Mouse (Mus musculus) heart, embryonic 16.5 days (tissue): ENCODE measurements around the gene Klhl18. TPM values are rescaled to one million over a fixed set of nuclear protein-coding genes. Genes with fewer than 3 reads are reported as not detected.
"Not testable (repeated sequence)": the region's sequence is repeated elsewhere in the genome, so short reads cannot be mapped to it uniquely, and the experiment has no call there.

Experiments
- ATAC-seq: fragments of 200-750 bp; cut with Nextera tagmentation; replicated peaks from 2 replicates; pipeline ENCODE4 v1.8.0; 2017; ENCODE audit warnings: moderate number of reproducible peaks; ENCODE audit not compliant: insufficient read depth, low FRiP score; ENCODE audit errors: extremely low read depth
- H3K27ac ChIP-seq: fragments of 300-500 bp; sonication (generic); 2 replicates; pipeline ENCODE4 v1.5.1; 2014; ENCODE audit warnings: mild to moderate bottlenecking, low read length, control low read depth, moderate library complexity
- H3K27me3 ChIP-seq: fragments of 300-500 bp; sonication (generic); 2 replicates; pipeline ENCODE4 v1.6.1; 2014; ENCODE audit warnings: low read length, mixed read lengths; ENCODE audit not compliant: control insufficient read depth, insufficient read depth
- H3K36me3 ChIP-seq: fragments of 300-500 bp; sonication (generic); 2 replicates; pipeline ENCODE4 v1.6.1; 2014; ENCODE audit not compliant: control insufficient read depth, insufficient read depth
- H3K4me1 ChIP-seq: fragments of 300-500 bp; sonication (generic); 2 replicates; pipeline ENCODE4 v1.6.1; 2014; ENCODE audit warnings: low read length, mixed read lengths; ENCODE audit not compliant: control insufficient read depth, insufficient read depth
- H3K4me2 ChIP-seq: fragments of 300-500 bp; sonication (generic); 2 replicates; pipeline ENCODE4 v1.6.1; 2014; ENCODE audit warnings: low read depth, mild to moderate bottlenecking, control low read depth, low read length
- H3K4me3 ChIP-seq: fragments of 300-500 bp; sonication (generic); 2 replicates; pipeline ENCODE4 v1.5.1; 2014; ENCODE audit warnings: mild to moderate bottlenecking, control low read depth, low read length
- H3K9ac ChIP-seq: fragments of 300-500 bp; sonication (generic); 2 replicates; pipeline ENCODE4 v1.6.1; 2014; ENCODE audit warnings: low read length, control low read depth
- H3K9me3 ChIP-seq: fragments of 300-500 bp; sonication (generic); replicated peaks from 2 replicates; pipeline ENCODE4 v1.6.1; 2016; ENCODE audit warnings: low read length; ENCODE audit not compliant: control insufficient read depth
- WGBS: fragments of 180-500 bp; shearing (Covaris S2); extraction: QIAGEN DNeasy Blood & Tissue Kit; methylation state at CpG from one replicate; pipeline ENCODE4 v1.1.7; 2014; 5-methylcytosine and 5-hydroxymethylcytosine counted together
- polyA plus RNA-seq: library from polyadenylated mRNA; unstranded; fragments of >200 nt; fragmentation: Nextera tagmentation; extraction: Ambion mirVana; gene quantifications from 2 replicates; pipeline ENCODE4 v1.2.1, GENCODE M21; 2015

Gene Klhl18
- polyA plus RNA-seq, 1 experiment from 2014 or later = 10.2 TPM

DNA sequence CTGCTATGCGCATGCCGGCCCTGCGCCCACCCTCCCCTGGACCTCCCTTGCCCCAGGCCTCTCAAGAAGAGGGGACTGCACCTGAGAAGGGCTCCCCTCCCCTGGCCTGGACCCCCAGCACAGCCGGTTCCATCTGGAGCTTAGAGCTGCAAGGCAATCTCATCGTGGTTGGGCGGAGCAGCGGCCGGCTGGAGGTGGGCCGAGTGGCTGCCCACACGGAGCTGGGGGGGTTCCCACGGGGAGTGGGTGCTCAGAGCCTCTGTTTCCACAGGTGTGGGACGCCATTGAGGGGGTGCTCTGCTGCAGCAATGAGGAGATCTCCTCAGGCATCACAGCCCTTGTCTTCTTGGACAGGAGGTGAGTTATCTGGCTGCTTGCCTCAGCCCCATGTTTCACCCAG is 95.2 kb downstream of the Klhl18 start:
- Histone ChIP-seq H3K4me1 (no peaks in the 10 kb centered on the region), H3K9me3 (no peaks in the 10 kb centered on the region), H3K9ac (no peak overlapping the region), H3K27me3 (no peaks in the 10 kb centered on the region), H3K36me3 (peaks cover 41% of the 10 kb centered on the region), H3K27ac (no peak overlapping the region), H3K4me3 (no peak overlapping the region), H3K4me2 (no peak overlapping the region)
- ATAC-seq = no peak
- 74% methylated on average over 12 of the region's 12 CpGs for WGBS

DNA sequence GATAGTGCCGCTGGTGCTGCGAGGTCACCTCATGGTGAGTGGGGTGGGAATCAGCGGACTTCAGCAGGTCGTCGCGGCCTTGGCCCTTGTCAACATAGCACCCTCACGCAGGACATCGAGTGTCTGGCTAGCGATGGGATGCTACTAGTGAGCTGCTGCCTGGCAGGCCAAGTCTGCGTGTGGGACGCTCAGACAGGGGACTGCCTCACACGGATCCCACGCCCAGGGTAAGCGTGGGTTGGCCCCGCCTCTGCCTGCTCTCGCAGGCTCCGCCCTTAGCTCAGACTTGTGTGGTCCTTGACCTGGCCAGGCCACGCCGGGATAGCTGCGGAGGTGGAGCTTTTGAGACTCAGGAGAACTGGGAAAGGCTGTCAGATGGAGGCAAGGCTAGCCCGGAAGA is 95.8 kb downstream of the Klhl18 start:
- H3K4me1 ChIP-seq = no peaks in the 10 kb centered on the region
- peaks cover 35% of the 10 kb centered on the region for H3K36me3 ChIP-seq
- H3K9me3 ChIP-seq = no peaks in the 10 kb centered on the region
- 27% methylated on average over 21 of the region's 21 CpGs for WGBS
- peak overlapping the region; percentile 19 for H3K4me3 ChIP-seq
- H3K9ac ChIP-seq = no peak overlapping the region
- no peak overlapping the region for H3K27ac ChIP-seq
- H3K27me3 ChIP-seq = no peaks in the 10 kb centered on the region
- no peak for ATAC-seq
- H3K4me2 ChIP-seq = peak overlapping the region; percentile 60

DNA sequence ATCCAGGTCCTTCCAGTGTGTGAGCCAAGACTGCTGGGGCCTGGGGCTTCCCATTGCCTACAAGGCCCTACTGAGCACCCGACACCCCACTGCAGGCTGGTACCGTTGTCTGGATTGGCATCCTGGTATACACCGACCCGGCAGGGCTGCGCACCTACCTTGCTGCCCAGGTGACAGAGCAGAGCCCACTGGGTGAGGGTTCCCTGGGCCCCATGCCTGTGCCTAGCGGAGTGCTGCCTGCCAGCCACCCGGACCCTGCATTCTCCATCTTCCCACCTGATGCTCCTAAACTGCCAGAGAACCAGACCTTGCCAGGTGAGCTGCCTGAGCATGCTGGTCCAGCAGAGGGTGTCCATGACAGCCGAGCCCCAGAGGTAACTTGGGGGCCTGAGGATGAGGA is 97.1 kb downstream of the Klhl18 start:
- no peak overlapping the region for H3K9ac ChIP-seq
- no peaks in the 10 kb centered on the region for H3K9me3 ChIP-seq
- no peak overlapping the region for H3K27ac ChIP-seq
- H3K27me3 ChIP-seq = no peaks in the 10 kb centered on the region
- ATAC-seq = no peak
- no peak overlapping the region for H3K4me3 ChIP-seq
- H3K4me1 ChIP-seq = no peaks in the 10 kb centered on the region
- WGBS = 91% methylated on average over 8 of the region's 8 CpGs
- no peak overlapping the region for H3K4me2 ChIP-seq
- H3K36me3 ChIP-seq = peaks cover 23% of the 10 kb centered on the region

DNA sequence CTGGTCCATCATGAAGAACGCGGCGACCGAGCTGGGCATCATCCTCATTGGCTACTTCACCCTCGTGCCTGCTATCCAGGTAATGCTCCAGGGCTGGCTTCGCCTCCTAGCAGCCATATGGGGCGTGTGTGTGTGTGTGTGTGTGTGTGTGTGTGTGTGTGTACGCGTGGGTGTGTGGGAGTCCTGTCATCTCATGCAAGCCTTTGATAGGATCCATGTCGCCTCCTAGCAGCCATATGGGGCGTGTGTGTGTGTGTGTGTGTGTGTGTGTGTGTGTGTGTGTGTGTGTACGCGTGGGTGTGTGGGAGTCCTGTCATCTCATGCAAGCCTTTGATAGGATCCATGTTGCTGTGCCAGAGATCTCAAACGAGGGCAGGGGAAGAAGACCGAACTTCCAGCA is 98.8 kb downstream of the Klhl18 start:
- H3K4me3 ChIP-seq, H3K9ac ChIP-seq, H3K4me1 ChIP-seq, H3K27ac ChIP-seq, H3K9me3 ChIP-seq, H3K4me2 ChIP-seq, ATAC-seq, H3K27me3 ChIP-seq: not testable (repeated sequence)
- H3K36me3 ChIP-seq = peaks cover 14% of the 10 kb centered on the region
- WGBS = 81% methylated on average over 13 of the region's 15 CpGs

Other genes starting within 250 kb of the Klhl18 start
- 1.2 and 1.4 TPM in 2 replicates for gene Cspg5, start 232.9 kb downstream of the Klhl18 start, polyA plus RNA-seq
- gene Elp6, start 171.5 kb downstream of the Klhl18 start, polyA plus RNA-seq = 12.4 and 14.9 TPM in 2 replicates
- gene Scap, start 143.4 kb downstream of the Klhl18 start, polyA plus RNA-seq = 20.9 and 22.2 TPM in 2 replicates
- gene Ptpn23, start 68.5 kb downstream of the Klhl18 start, polyA plus RNA-seq = 11.3 and 12.0 TPM in 2 replicates
- 3.3 and 6.5 TPM in 2 replicates for gene Ngp, start 56.9 kb downstream of the Klhl18 start, polyA plus RNA-seq
- 0.84 and 1.2 TPM in 2 replicates for gene Kif9, start 264 bp upstream of the Klhl18 start, polyA plus RNA-seq
- gene Setd2, start 55.9 kb upstream of the Klhl18 start, polyA plus RNA-seq = 19.0 and 21.8 TPM in 2 replicates
- 16.4 and 17.2 TPM in 2 replicates for gene Nradd, start 147.8 kb upstream of the Klhl18 start, polyA plus RNA-seq
- 3.3 and 3.8 TPM in 2 replicates for gene Nbeal2, start 177.5 kb upstream of the Klhl18 start, polyA plus RNA-seq
- gene Ccdc12, start 179.8 kb upstream of the Klhl18 start, polyA plus RNA-seq = 139 and 147 TPM in 2 replicates